Mouse (Mus musculus): ENCODE measurements at regions not wholly inside any gene's neighbourhood (a gene's known extent, or its start where the extent isn't known, plus 50 kb on each side); places are given as distances from the start of the nearest gene placed in this dataset.

GRCm38 (mm10) chr2:63920997-63921396 lies 176.8 kb downstream of the Fign start:
- intact Hi-C loops (cut with DNase I): no loop called here
- DNase-seq (ENCODE audit: low spot score in 2 of 2): no peak

- intact Hi-C loops (cut with DNase I): no loop called here
- no peak for DNase-seq (ENCODE audit: low spot score in 2 of 2)
Measured at GRCm38 (mm10) chr2:63920019-63920418, 177.8 kb downstream of the Fign start.

DNA sequence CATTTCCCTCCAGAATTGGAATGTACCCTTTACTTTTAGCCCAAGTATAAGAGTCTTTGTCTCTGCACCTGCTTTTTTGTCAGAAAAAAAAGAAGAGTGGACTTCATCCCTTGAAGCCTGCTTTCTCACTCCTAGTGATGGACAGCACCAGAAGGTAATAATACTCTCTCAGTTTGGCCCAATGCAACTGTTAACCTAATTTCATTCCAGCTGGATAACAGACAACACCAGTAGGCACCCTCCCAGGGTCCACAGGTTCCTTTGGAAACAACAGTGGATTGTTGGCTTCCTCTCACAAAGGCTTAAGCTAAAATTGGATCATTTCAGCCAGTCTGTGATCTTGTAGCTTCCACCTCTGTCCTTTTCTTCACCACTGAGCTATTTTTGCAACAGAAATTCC lies 197.2 kb downstream of the Fign start:
- intact Hi-C loops (cut with DNase I): no loop called here
- DNase-seq (ENCODE audit: low spot score in 2 of 2): no peak

DNA sequence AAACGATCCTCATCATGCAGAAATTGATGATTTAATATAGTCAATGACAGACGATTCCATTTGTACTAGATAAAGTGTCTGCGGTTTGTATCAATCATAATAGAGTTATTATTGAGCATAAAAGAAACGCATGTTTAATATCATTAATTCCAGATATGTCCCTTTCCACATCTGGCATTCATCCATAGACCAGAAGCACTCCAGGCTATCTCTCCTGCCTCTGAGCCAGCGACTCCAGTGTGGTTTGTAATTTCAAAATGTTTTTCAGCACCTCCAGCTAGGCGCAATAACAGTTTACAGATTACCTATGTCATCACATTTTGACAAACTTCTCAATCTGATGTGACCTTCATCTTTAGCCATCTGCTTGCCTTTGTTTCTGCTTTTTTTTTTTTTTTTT lies 219.4 kb downstream of the Fign start:
- DNase-seq (ENCODE audit: low spot score in 2 of 2): no peak

GRCm38 (mm10) chr2:63877387-63877786 lies 220.5 kb downstream of the Fign start:
- intact Hi-C loops (cut with DNase I): no loop called here

More for the DNA sequence above, 219.4 kb downstream of the Fign start:
- intact Hi-C loops (cut with DNase I): no loop called here

DNA sequence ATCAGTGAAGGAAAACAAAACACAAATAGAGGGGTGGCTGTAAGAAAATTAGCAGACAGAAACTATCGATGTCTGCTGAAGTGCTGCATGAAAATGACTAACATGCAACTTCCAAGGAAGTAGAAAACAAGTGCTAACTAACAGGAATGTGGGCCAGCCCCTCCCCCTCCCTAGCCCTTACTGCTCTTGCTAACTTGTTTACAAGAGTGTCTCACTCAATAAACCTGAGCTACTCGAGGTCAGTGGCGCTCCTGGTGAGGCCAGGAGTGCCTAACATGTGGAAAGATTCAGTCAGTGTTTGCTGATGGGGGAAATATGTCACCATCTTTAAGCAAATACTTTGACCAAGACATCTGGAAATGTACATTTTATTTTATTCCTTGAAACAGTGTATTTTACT lies 221.5 kb downstream of the Fign start:
- no peak for DNase-seq (ENCODE audit: low spot score in 2 of 2)
- intact Hi-C loops (cut with DNase I): no loop called here

More at GRCm38 (mm10) chr2:63877387-63877786, 220.5 kb downstream of the Fign start:
- no peak for DNase-seq (ENCODE audit: low spot score in 2 of 2)

DNA sequence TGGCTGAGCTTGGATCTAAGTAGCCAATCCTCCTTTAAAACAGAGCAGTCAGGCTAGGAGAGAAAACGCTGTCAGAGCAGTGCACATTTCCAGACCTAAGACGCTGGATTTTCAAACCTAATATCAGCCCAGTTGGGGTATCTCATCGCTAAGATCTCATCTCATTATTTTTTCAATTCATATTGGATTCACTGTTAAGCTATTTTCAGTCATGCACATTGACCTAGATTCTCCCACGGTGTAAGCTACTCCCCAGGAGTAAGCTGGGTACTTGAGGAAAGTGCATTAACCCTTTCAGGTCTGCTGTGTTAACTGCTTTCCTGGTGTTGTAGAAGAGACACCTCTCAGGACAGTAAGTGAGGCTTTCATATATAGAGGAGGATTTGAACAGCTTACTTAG lies 222.7 kb downstream of the Fign start:
- DNase-seq (ENCODE audit: low spot score in 2 of 2): no peak
- intact Hi-C loops (cut with DNase I): no loop called here

DNA sequence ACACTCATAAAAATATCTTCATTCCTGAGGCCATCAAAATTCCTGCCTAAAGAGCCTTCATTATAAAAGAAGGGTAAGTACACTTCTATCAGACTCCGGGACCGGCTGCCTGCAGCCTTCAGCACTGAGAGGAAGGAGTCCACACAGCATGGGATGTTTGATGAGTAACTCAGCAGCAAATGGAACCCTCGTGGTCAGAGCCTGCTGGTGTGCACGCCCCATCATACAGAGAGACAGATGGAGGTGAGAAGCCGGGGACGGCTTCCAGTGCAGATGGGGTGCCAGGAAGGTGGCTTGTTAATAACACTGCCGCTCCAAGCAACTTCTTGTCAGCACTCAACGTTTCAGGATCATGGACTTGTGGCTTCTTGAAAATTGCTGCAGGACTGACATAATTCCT lies 231.3 kb downstream of the Fign start:
- intact Hi-C loops (cut with DNase I): no loop called here

DNA sequence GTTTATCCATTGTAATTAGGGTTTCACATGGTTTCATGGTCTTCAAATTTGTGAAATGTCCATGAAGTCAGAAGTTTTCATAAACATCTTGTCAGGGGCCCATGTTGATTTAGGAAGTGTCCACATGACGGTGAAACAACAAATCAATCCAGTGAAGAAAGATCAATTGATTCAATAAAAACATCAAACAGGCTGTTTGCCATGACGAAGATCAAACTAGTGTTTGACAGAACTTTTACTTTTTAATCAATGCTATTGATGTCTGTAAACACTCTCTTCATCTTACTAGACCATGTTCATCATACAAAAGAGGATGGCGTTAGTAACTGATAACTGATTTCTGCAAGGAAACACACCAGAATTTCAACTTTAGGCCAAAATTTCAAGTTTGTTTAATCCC lies 236.0 kb downstream of the Fign start:
- DNase-seq (ENCODE audit: low spot score in 2 of 2): no peak
- intact Hi-C loops (cut with DNase I): no loop called here

More for the DNA sequence above, 231.3 kb downstream of the Fign start:
- no peak for DNase-seq (ENCODE audit: low spot score in 2 of 2)

DNA sequence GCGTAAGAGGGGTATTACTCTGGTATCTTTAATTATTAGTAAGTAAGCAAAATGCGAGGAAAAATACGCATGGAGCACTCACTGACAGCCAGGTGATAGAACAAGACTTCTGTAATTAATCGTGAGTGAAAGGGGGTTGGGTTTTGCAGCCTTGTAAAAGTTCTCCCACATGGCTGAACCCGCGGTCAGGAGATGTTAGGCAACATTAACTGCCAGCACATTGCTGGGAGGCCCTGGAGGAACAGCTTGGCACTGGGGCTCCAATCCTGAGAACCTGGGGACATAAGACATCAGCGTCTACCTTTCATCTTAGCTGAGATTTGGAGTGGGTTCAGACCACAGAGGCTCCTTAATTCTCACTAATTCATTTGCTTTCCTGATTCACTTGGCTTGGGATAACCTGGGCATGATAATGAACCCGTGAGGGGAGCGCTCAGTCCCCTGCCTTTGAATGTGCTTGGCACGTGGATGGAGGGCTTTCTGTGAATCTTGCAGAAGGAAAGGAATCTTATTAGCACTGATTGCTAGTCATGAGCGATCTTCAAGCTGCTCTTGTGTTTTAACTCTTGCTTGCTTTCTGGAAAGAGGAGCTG lies 241.3 kb downstream of the Fign start:
- intact Hi-C loops (cut with DNase I): no loop called here
- no peak for DNase-seq (ENCODE audit: low spot score in 2 of 2)

DNA sequence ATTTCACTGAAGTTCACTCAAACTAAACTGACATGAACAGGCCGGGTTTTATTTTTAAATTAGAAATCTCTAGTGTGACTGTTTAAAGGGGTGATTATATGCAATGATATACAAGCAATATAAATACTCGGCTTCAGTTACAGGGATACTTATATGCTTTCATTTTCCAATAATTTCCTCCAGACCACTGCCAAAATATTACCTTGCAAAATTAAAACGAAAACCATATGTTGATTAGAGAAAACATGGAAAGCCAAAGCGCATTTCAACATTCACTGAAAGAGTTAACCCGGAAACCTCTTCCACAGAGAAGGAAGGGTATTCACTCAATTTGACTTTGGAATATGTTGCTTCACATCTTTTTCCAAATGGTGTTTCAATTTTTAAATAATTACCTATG lies 242.4 kb downstream of the Fign start:
- intact Hi-C loops (cut with DNase I): no loop called here
- no peak for DNase-seq (ENCODE audit: low spot score in 2 of 2)

- intact Hi-C loops (cut with DNase I): no loop called here
- no peak for DNase-seq (ENCODE audit: low spot score in 2 of 2)
Measured at GRCm38 (mm10) chr2:63854198-63854875, 243.5 kb downstream of the Fign start.

- DNase-seq (ENCODE audit: low spot score in 2 of 2): no peak
- intact Hi-C loops (cut with DNase I): no loop called here
Measured at GRCm38 (mm10) chr2:63853226-63853625, 244.6 kb downstream of the Fign start.

- no peak for DNase-seq (ENCODE audit: low spot score in 2 of 2)
- intact Hi-C loops (cut with DNase I): no loop called here
Measured at GRCm38 (mm10) chr2:63852287-63852686, 245.6 kb downstream of the Fign start.

- intact Hi-C loops (cut with DNase I): no loop called here
- DNase-seq (ENCODE audit: low spot score in 2 of 2): no peak
Measured at GRCm38 (mm10) chr2:63850033-63850432, 247.8 kb downstream of the Fign start.

- DNase-seq (ENCODE audit: low spot score in 2 of 2): no peak
- intact Hi-C loops (cut with DNase I): no loop called here
Measured at GRCm38 (mm10) chr2:63849486-63849885, 248.4 kb downstream of the Fign start.

DNA sequence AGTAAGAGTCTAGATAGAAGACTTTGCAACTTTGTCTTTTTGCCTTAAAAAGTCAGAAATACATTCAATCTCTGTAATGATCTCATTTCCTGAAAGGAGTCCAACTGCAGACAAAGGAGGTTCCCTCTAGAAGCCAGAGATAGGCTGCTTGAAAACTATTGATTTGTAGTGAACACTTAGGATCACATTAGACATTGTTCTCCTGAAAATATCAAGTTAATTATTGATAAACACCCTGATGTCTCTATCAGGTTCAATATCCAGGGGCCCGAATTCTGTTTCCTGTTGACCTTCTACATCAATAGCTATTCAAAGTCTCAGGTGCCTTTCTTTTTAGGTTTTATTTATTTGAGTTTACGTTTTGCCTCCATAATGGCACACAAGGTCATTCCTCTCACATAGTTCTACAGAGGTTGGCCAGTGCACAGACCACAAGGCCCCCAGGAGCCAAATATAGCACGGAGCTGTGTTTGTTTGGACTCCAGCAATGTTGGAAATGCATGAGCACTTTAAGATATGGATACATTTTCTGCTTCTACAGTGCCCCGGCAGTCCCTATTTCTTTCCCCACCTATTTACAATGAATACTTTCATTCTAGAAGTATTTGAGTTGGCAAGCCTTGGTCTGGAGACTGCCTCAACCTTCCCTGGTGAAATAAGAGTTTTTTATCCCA lies 265.7 kb downstream of the Fign start:
- DNase-seq (ENCODE audit: low spot score in 2 of 2): no peak

DNA sequence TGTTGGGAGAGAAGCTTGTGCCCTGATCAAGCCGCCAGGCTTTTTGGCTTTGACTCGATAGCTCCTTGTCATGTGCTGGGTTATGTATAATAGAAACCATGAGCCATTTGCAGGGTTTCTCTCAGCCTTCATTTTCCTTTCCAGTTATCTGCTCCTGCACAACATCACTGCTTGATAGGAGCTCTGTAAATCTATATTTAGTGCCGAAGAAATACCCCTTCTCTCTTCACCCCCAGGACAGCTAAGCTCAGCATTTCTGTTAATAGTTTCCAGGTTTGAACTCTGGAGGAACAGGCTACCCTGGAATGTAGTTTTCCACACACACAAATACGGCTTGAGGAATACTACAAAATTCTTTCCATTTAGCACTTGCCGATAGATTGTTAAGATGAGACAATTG lies 267.4 kb downstream of the Fign start:
- intact Hi-C loops (cut with DNase I): no loop called here

More for the DNA sequence above, 265.7 kb downstream of the Fign start:
- intact Hi-C loops (cut with DNase I): no loop called here

GRCm38 (mm10) chr2:63828633-63829032 lies 269.2 kb downstream of the Fign start:
- DNase-seq (ENCODE audit: low spot score in 2 of 2): no peak
- intact Hi-C loops (cut with DNase I): no loop called here

More for the DNA sequence above, 267.4 kb downstream of the Fign start:
- DNase-seq (ENCODE audit: low spot score in 2 of 2): no peak

- intact Hi-C loops (cut with DNase I): no loop called here
- DNase-seq (ENCODE audit: low spot score in 2 of 2): peak in 1 of 2 experiments; percentile 1
Measured at GRCm38 (mm10) chr2:63819440-63819839, 278.4 kb downstream of the Fign start.

All from left cerebral cortex, postnatal 25 days (tissue).